In genomic region chr7:24896269-24896668, GRCm38 (mm10) we compare ENCODE assay signal across 33 mouse cellular contexts. TPM values are rescaled to one million over a fixed set of nuclear protein-coding genes. Genes with fewer than 3 reads are reported as not detected.
A peak's percentile ranks its signal among the peaks of the same experiment; 100 is the strongest.
DNase-seq lines count a peak whose midpoint lies in the region; TF ChIP-seq lines count a peak whose summit lies in the region.
"Had no signal": no experiment of that assay in that cellular context is flagged by ENCODE, and none has a peak within 500 bp of the region (broad histone marks: within the 10 kb centered on the region; RNA-seq: fewer than 3 reads in every experiment).

No protein-coding gene starts in this region.

- peaks cover 17% of the 10 kb centered on the region for H3K36me3 ChIP-seq in spleen, adult 2 months (ENCODE audit: control insufficient read depth, insufficient read depth, low read length)
- H3K36me3 ChIP-seq: heart, embryonic 15.5 days; hindbrain, embryonic 13.5 days had no signal

- TF ChIP-seq CTCF in spleen, adult 2 months (IDR thresholded peaks at IDR 0.05; ENCODE audit: extremely low read depth, insufficient read depth, insufficient read length, insufficient replicate concordance) = no peak

- peak overlapping the region; percentile 3; the same call in 1 of the 2 replicates for H3K4me3 ChIP-seq in spleen, adult 2 months (ENCODE audit: extremely low read depth, insufficient read depth, insufficient read length)
- H3K4me3 ChIP-seq: embryonic facial prominence, embryonic 10.5 days; embryonic facial prominence, embryonic 13.5 days; erythroblast, embryonic 14.5 days; forebrain, embryonic 12.5 days; forebrain, embryonic 15.5 days; heart, embryonic 12.5 days; heart, embryonic 15.5 days; hindbrain, embryonic 10.5 days; hindbrain, embryonic 13.5 days had no signal

- DNase-seq in spleen, adult 2 months (ENCODE audit: low read depth in 1 of 2, low spot score in 2 of 2) = peak in 1 of 2 experiments; percentile 48
- DNase-seq in spleen, adult 12 weeks (ENCODE audit: low spot score) = no peak
- peak; percentile 55 to 62 for DNase-seq in B cell, adult 2 months
- DNase-seq in ZHBTc4 (ENCODE audit: low read depth, low spot score) = peak; percentile 40
- DNase-seq in adrenal gland, postnatal 10 days = no peak
- no peak for DNase-seq in retina, postnatal 1 day
- DNase-seq: adrenal gland, postnatal 14 days; cerebellum, adult 11-12 months; cerebellum, adult 8-10 months; cerebellum, postnatal 10 days; cerebellum, postnatal 36 days; embryo, embryonic 11 days; gastrocnemius, postnatal 36 days; heart, postnatal 10 days; heart, postnatal 36 days had no signal

- no peaks in the 10 kb centered on the region for H3K27me3 ChIP-seq in spleen, adult 2 months (ENCODE audit: control insufficient read depth, insufficient read depth, low read length)
- H3K27me3 ChIP-seq: embryonic facial prominence, embryonic 13.5 days; forebrain, embryonic 12.5 days; forebrain, embryonic 15.5 days; heart, embryonic 12.5 days; heart, embryonic 15.5 days; hindbrain, embryonic 13.5 days had no signal

- peaks cover 6% of the 10 kb centered on the region; the same call in 1 of the 2 replicates for H3K4me1 ChIP-seq in spleen, adult 2 months (ENCODE audit: control insufficient read depth, insufficient read depth, insufficient read length)
- H3K4me1 ChIP-seq: embryonic facial prominence, embryonic 13.5 days; forebrain, embryonic 12.5 days; forebrain, embryonic 15.5 days; heart, embryonic 12.5 days; heart, embryonic 15.5 days; hindbrain, embryonic 13.5 days had no signal

- no peak for TF ChIP-seq POLR2A in spleen, adult 2 months (IDR thresholded peaks at IDR 0.05; ENCODE audit: low read depth, low read length)

- WGBS in spleen, adult 2 months = 32% methylated on average over 8 of the region's 8 CpGs

- H3K27ac ChIP-seq in spleen, adult 2 months (ENCODE audit: insufficient read depth, low read length) = peak overlapping the region; percentile 91
- H3K27ac ChIP-seq: embryonic facial prominence, embryonic 10.5 days; embryonic facial prominence, embryonic 13.5 days; forebrain, embryonic 12.5 days; forebrain, embryonic 15.5 days; heart, embryonic 15.5 days; hindbrain, embryonic 10.5 days; hindbrain, embryonic 13.5 days had no signal

RNA-seq across cellular contexts. Expression of gene Cd79a, which starts 0.9 kb away (rescaled TPM):
- 959 and 1,255 TPM in 2 replicates for polyA plus RNA-seq in spleen, adult 2 months (2012; rRNA removed)
- total RNA-seq in adrenal gland, postnatal 10 days (2021) = 1 to 10 TPM; 9.6 to 9.8 TPM
- total RNA-seq: granulocyte monocyte progenitor cell, adult 5-6 weeks had no signal

RNA-seq across cellular contexts. Expression of gene Arhgef1, which starts 6.4 kb away (rescaled TPM):
- polyA plus RNA-seq in spleen, adult 2 months (2012; rRNA removed) = 915 and 1,063 TPM in 2 replicates
- 100 to 1,000 TPM in 1 of 2 experiments, 10 to 100 TPM in 1; 93.0 to 137 TPM for total RNA-seq in adrenal gland, postnatal 10 days (2021)

RNA-seq across cellular contexts. Expression of gene Rps19, which starts 12.1 kb away (rescaled TPM):
- polyA plus RNA-seq in spleen, adult 2 months (2012; rRNA removed) = 627 and 638 TPM in 2 replicates
- total RNA-seq in adrenal gland, postnatal 10 days (2021) = 1,000 to 10,000 TPM; 1,109 to 1,195 TPM

RNA-seq across cellular contexts. Expression of gene Dmrtc2, which starts 26.4 kb away (rescaled TPM):
- not detected in 2 replicates for polyA plus RNA-seq in spleen, adult 2 months (2012; rRNA removed)
- total RNA-seq in adrenal gland, postnatal 10 days (2021) = not detected
- total RNA-seq: adrenal gland, adult 18-20 months; adrenal gland, postnatal 14 days; gastrocnemius, adult 8-10 months; gastrocnemius, postnatal 36 days; granulocyte monocyte progenitor cell, adult 5-6 weeks; heart, postnatal 10 days; heart, postnatal 36 days; MEL had no signal
- polyA plus RNA-seq: cortical plate, adult 2 months; embryonic facial prominence, embryonic 10.5 days; embryonic facial prominence, embryonic 13.5 days; erythroblast, embryonic 14.5 days; forebrain, embryonic 12.5 days; forebrain, embryonic 15.5 days; heart, embryonic 12.5 days; heart, embryonic 15.5 days; hindbrain, embryonic 10.5 days; inflammation-experienced regulatory T-cells, adult 6 months; intestine, embryonic 16.5 days had no signal

RNA-seq across cellular contexts. Expression of gene Lypd4, which starts 26.5 kb away (rescaled TPM):
- polyA plus RNA-seq in spleen, adult 2 months (2012; rRNA removed) = not detected in 2 replicates
- total RNA-seq in adrenal gland, postnatal 10 days (2021) = not detected
- total RNA-seq: adrenal gland, adult 18-20 months; adrenal gland, postnatal 14 days; adrenal gland, postnatal 4 days; gastrocnemius, adult 8-10 months; gastrocnemius, postnatal 36 days; granulocyte monocyte progenitor cell, adult 5-6 weeks; heart, postnatal 10 days; heart, postnatal 36 days; MEL had no signal
- polyA plus RNA-seq: brain, embryonic 14.5 days; cortical plate, adult 2 months; embryonic facial prominence, embryonic 10.5 days; embryonic facial prominence, embryonic 13.5 days; erythroblast, embryonic 14.5 days; forebrain, embryonic 12.5 days; forebrain, embryonic 15.5 days; heart, embryonic 12.5 days; heart, embryonic 15.5 days; hindbrain, embryonic 10.5 days; hindbrain, embryonic 13.5 days; inflammation-experienced regulatory T-cells, adult 6 months; intestine, embryonic 16.5 days had no signal

Comparison
In these comparisons a context has a peak if more than half of its experiments do, and no peak if none do; other contexts are left out.
1. DNase-seq: peak in B cell, adult 2 months (2 of 2) and ZHBTc4 (single experiment); none in spleen, adult 12 weeks (single experiment), adrenal gland, postnatal 10 days (single experiment) and retina, postnatal 1 day (single experiment).